In genomic region chr17:56100811-56101210, GRCm38 (mm10) we compare ENCODE assay signal across 26 mouse cellular contexts. TPM values are rescaled to one million over a fixed set of nuclear protein-coding genes. Genes with fewer than 3 reads are reported as not detected.
DNase-seq lines count a peak whose midpoint lies in the region; TF ChIP-seq lines count a peak whose summit lies in the region.
"Had no signal": no experiment of that assay in that cellular context is flagged by ENCODE, and none has a peak within 500 bp of the region (broad histone marks: within the 10 kb centered on the region; RNA-seq: fewer than 3 reads in every experiment).

No protein-coding gene starts in this region.

- peaks cover 2% of the 10 kb centered on the region; the same call in 1 of the 2 replicates for H3K36me3 ChIP-seq in liver, adult 2 months (ENCODE audit: control insufficient read depth, insufficient read depth, low read length)

- DNase-seq in adrenal gland, adult 2 months: peak; percentile 55
- DNase-seq in adrenal gland, adult 18-20 months (ENCODE audit: low spot score in 2 of 2): no peak
- DNase-seq in gastrocnemius, adult 2 months: peak; percentile 83
- no peak for DNase-seq in gastrocnemius, postnatal 4 days (ENCODE audit: low spot score in 2 of 2)
- peak; percentile 81 for DNase-seq in liver, adult 2 months (ENCODE audit: extremely low read depth, low read depth, low spot score)
- no peak for DNase-seq in liver
- no peak for DNase-seq in left cerebral cortex, postnatal 4 days
- DNase-seq: cerebellum, adult 11 months; cerebellum, adult 8-10 months; cerebellum, postnatal 14 days; embryo, embryonic 11 days; kidney, adult 11 months; kidney, adult 9 months had no signal

- intact Hi-C loops in gastrocnemius, adult 2 months (cut with DNase I): no loop called here
- intact Hi-C loops in left cerebral cortex, postnatal 4 days (cut with DNase I): no loop called here

- H3K4me1 ChIP-seq in liver, adult 2 months (ENCODE audit: control insufficient read depth, insufficient read depth, low read length): peaks cover 5% of the 10 kb centered on the region
- H3K4me1 ChIP-seq: embryonic facial prominence, embryonic 15.5 days; forebrain, embryonic 10.5 days; hindbrain, embryonic 13.5 days had no signal

- H3K27ac ChIP-seq in gastrocnemius, adult 2 months: peak overlapping the region; percentile 68
- H3K27ac ChIP-seq in liver, adult 2 months (replicated peaks; ENCODE audit: insufficient read depth, low read depth, low read length): no peak overlapping the region
- H3K27ac ChIP-seq: embryonic facial prominence, embryonic 15.5 days; forebrain, embryonic 10.5 days; hindbrain, embryonic 13.5 days; hindbrain, postnatal 0 days had no signal

- H3K79me2 ChIP-seq in liver, adult 2 months (ENCODE audit: control insufficient read depth, insufficient read depth, low read length): no peaks in the 10 kb centered on the region

- no peak for TF ChIP-seq CTCF in gastrocnemius, adult 2 months (IDR thresholded peaks at IDR 0.05)
- TF ChIP-seq CTCF in liver, adult 2 months (IDR thresholded peaks at IDR 0.05; ENCODE audit: low read depth, low read length): no peak

- no peak overlapping the region for H3K9ac ChIP-seq in liver, adult 2 months (ENCODE audit: low read depth, low read length)
- H3K9ac ChIP-seq: embryonic facial prominence, embryonic 15.5 days; hindbrain, embryonic 13.5 days had no signal

- WGBS in liver, adult 2 months: 47% methylated on average over 3 of the region's 3 CpGs

- no peaks in the 10 kb centered on the region for H3K27me3 ChIP-seq in liver, adult 2 months (ENCODE audit: control insufficient read depth, insufficient read depth, low read length)
- H3K27me3 ChIP-seq: embryonic facial prominence, embryonic 15.5 days; hindbrain, embryonic 13.5 days; Patski had no signal

- no peak for TF ChIP-seq POLR2A in liver, adult 2 months (IDR thresholded peaks at IDR 0.05; ENCODE audit: extremely low read depth, insufficient read depth, low read length)

- H3K4me3 ChIP-seq in gastrocnemius, adult 2 months: no peak overlapping the region
- no peak overlapping the region for H3K4me3 ChIP-seq in liver, adult 2 months (ENCODE audit: insufficient read depth, low read depth, low read length)
- H3K4me3 ChIP-seq: embryonic facial prominence, embryonic 15.5 days; erythroblast, embryonic 14.5 days; forebrain, embryonic 10.5 days; hindbrain, embryonic 13.5 days had no signal

RNA-seq across cellular contexts. Expression of gene Plin4, which starts 8.8 kb away (rescaled TPM):
- total RNA-seq in adrenal gland, adult 2 months (2021): 100 to 1,000 TPM in 1 of 2 experiments, 10 to 100 TPM in 1; 92.6 to 121 TPM
- polyA plus RNA-seq in adrenal gland, adult 2 months (2012; rRNA removed): 100 and 184 TPM in 2 replicates
- total RNA-seq in adrenal gland, adult 18-20 months (2021): 100 to 1,000 TPM in 1 of 2 experiments, 10 to 100 TPM in 1; 65.0 to 212 TPM
- total RNA-seq in gastrocnemius, adult 2 months (2021): 100 to 1,000 TPM; 255 to 281 TPM
- 10 to 100 TPM; 60.0 to 80.1 TPM for total RNA-seq in gastrocnemius, postnatal 4 days (2021)
- total RNA-seq in liver, adult 2 months (2014; rRNA removed): 2.1 and 2.3 TPM in 2 replicates
- 1.8 and 2.8 TPM in 2 replicates for polyA plus RNA-seq in liver, adult 2 months (2012; rRNA removed)
- under 1 TPM; 0.20 to 0.24 TPM for total RNA-seq in left cerebral cortex, postnatal 4 days (2021)
- total RNA-seq: common myeloid progenitor, adult 5-6 weeks; hematopoietic stem cell, adult 5-6 weeks had no signal
- polyA plus RNA-seq: embryonic facial prominence, embryonic 11.5 days; erythroblast, embryonic 14.5 days had no signal

RNA-seq across cellular contexts. Expression of gene Plin5, which starts 16.6 kb away (rescaled TPM):
- total RNA-seq in adrenal gland, adult 2 months (2021): 10 to 100 TPM; 59.5 to 71.9 TPM
- 42.9 and 91.7 TPM in 2 replicates for polyA plus RNA-seq in adrenal gland, adult 2 months (2012; rRNA removed)
- total RNA-seq in adrenal gland, adult 18-20 months (2021): 10 to 100 TPM; 53.7 to 67.4 TPM
- 10 to 100 TPM; 22.9 to 55.7 TPM for total RNA-seq in gastrocnemius, adult 2 months (2021)
- 10 to 100 TPM; 25.7 to 29.7 TPM for total RNA-seq in gastrocnemius, postnatal 4 days (2021)
- 19.2 and 24.6 TPM in 2 replicates for total RNA-seq in liver, adult 2 months (2014; rRNA removed)
- polyA plus RNA-seq in liver, adult 2 months (2012; rRNA removed): 42.7 and 58.2 TPM in 2 replicates
- total RNA-seq in left cerebral cortex, postnatal 4 days (2021): 1 to 10 TPM; 1.2 to 1.9 TPM
- total RNA-seq: common myeloid progenitor, adult 5-6 weeks; hematopoietic stem cell, adult 5-6 weeks; MEL had no signal
- polyA plus RNA-seq: activated CD4-positive, CD25-positive, alpha-beta regulatory T cell, adult 4 months; erythroblast, embryonic 14.5 days had no signal

RNA-seq across cellular contexts. Expression of gene Lrg1, which starts 21.0 kb away (rescaled TPM):
- total RNA-seq in adrenal gland, adult 2 months (2021): 10 to 100 TPM; 23.9 to 45.5 TPM
- 134 and 212 TPM in 2 replicates for polyA plus RNA-seq in adrenal gland, adult 2 months (2012; rRNA removed)
- total RNA-seq in adrenal gland, adult 18-20 months (2021): 10 to 100 TPM; 21.2 to 57.7 TPM
- total RNA-seq in gastrocnemius, adult 2 months (2021): 10 to 100 TPM; 13.2 to 25.5 TPM
- total RNA-seq in gastrocnemius, postnatal 4 days (2021): 1 to 10 TPM; 3.1 to 4.0 TPM
- total RNA-seq in liver, adult 2 months (2014; rRNA removed): 90.0 and 116 TPM in 2 replicates
- 543 and 600 TPM in 2 replicates for polyA plus RNA-seq in liver, adult 2 months (2012; rRNA removed)
- not detected for total RNA-seq in left cerebral cortex, postnatal 4 days (2021)
- total RNA-seq: MEL had no signal
- polyA plus RNA-seq: embryonic facial prominence, embryonic 11.5 days; forebrain, embryonic 10.5 days; forebrain, embryonic 16.5 days; hindbrain, embryonic 13.5 days; intestine, embryonic 14.5 days had no signal

RNA-seq across cellular contexts. Expression of gene Hdgfl2, which starts 21.4 kb away (rescaled TPM):
- total RNA-seq in adrenal gland, adult 2 months (2021): 10 to 100 TPM; 52.7 to 63.7 TPM
- 93.5 and 97.9 TPM in 2 replicates for polyA plus RNA-seq in adrenal gland, adult 2 months (2012; rRNA removed)
- 10 to 100 TPM; 53.9 to 67.0 TPM for total RNA-seq in adrenal gland, adult 18-20 months (2021)
- 10 to 100 TPM; 23.8 to 26.3 TPM for total RNA-seq in gastrocnemius, adult 2 months (2021)
- 10 to 100 TPM; 52.4 to 61.6 TPM for total RNA-seq in gastrocnemius, postnatal 4 days (2021)
- total RNA-seq in liver, adult 2 months (2014; rRNA removed): 11.3 and 13.8 TPM in 2 replicates
- polyA plus RNA-seq in liver, adult 2 months (2012; rRNA removed): 29.0 and 30.2 TPM in 2 replicates
- 100 to 1,000 TPM; 109 to 117 TPM for total RNA-seq in left cerebral cortex, postnatal 4 days (2021)

RNA-seq across cellular contexts. Expression of gene Ubxn6, which starts 26.0 kb away (rescaled TPM):
- 10 to 100 TPM; 83.2 to 83.8 TPM for total RNA-seq in adrenal gland, adult 2 months (2021)
- polyA plus RNA-seq in adrenal gland, adult 2 months (2012; rRNA removed): 67.8 and 91.2 TPM in 2 replicates
- 10 to 100 TPM; 63.6 to 77.6 TPM for total RNA-seq in adrenal gland, adult 18-20 months (2021)
- 10 to 100 TPM; 55.6 to 64.3 TPM for total RNA-seq in gastrocnemius, adult 2 months (2021)
- total RNA-seq in gastrocnemius, postnatal 4 days (2021): 10 to 100 TPM; 45.7 to 46.1 TPM
- 34.9 and 42.9 TPM in 2 replicates for total RNA-seq in liver, adult 2 months (2014; rRNA removed)
- 55.8 and 56.0 TPM in 2 replicates for polyA plus RNA-seq in liver, adult 2 months (2012; rRNA removed)
- total RNA-seq in left cerebral cortex, postnatal 4 days (2021): 10 to 100 TPM; 69.1 to 78.9 TPM

Comparison
In these comparisons a context has a peak if more than half of its experiments do, and no peak if none do; other contexts are left out.
1. DNase-seq: peak in adrenal gland, adult 2 months (single experiment), gastrocnemius, adult 2 months (single experiment) and liver, adult 2 months (single experiment); none in adrenal gland, adult 18-20 months (0 of 2), gastrocnemius, postnatal 4 days (0 of 2), liver (single experiment) and left cerebral cortex, postnatal 4 days (single experiment).
2. RNA of gene Plin4, which starts 8.8 kb away (total RNA-seq): 255 to 281 TPM in gastrocnemius, adult 2 months, 65.0 to 212 TPM in adrenal gland, adult 18-20 months, 92.6 to 121 TPM in adrenal gland, adult 2 months and 60.0 to 80.1 TPM in gastrocnemius, postnatal 4 days; 2.1 to 2.3 TPM in liver, adult 2 months and 0.20 to 0.24 TPM in left cerebral cortex, postnatal 4 days; every median in the first group is over 10 times any median in the second.